Mouse (Mus musculus) testis, adult 2 months (tissue): ENCODE data around the gene Olfr480. TPM values are rescaled to one million over a fixed set of nuclear protein-coding genes. Genes with fewer than 3 reads are reported as not detected.

Source experiments
- H3K27ac ChIP-seq: fragments of 200-500 bp; 2 replicates; pipeline ENCODE4 v1.5.1; 2012; ENCODE audit warnings: low read depth, low read length; ENCODE audit not compliant: control insufficient read depth, insufficient read depth
- H3K27me3 ChIP-seq: fragments of 200-500 bp; 2 replicates; pipeline ENCODE4 v1.6.1; 2012; ENCODE audit warnings: mild to moderate bottlenecking, low read length, moderate library complexity; ENCODE audit not compliant: control insufficient read depth, insufficient read depth
- H3K36me3 ChIP-seq: fragments of 200-500 bp; 2 replicates; pipeline ENCODE4 v1.6.1; 2012; ENCODE audit warnings: mild to moderate bottlenecking, low read length; ENCODE audit not compliant: control insufficient read depth, insufficient read depth
- H3K4me1 ChIP-seq: fragments of 200-500 bp; 2 replicates; pipeline ENCODE4 v1.6.1; 2012; ENCODE audit warnings: low read length; ENCODE audit not compliant: control insufficient read depth, insufficient read depth
- H3K4me3 ChIP-seq: fragments of 200-500 bp; 2 replicates; pipeline ENCODE4 v1.5.1; 2012; ENCODE audit warnings: low read depth, mild to moderate bottlenecking, low read length, moderate library complexity, mixed read lengths; ENCODE audit not compliant: control insufficient read depth
- CTCF ChIP-seq: fragments of 200-500 bp; IDR thresholded peaks from 2 replicates; pipeline ENCODE4 v1.5.1; 2012; ENCODE audit warnings: low read depth, mild to moderate bottlenecking, inconsistent platforms, low read length, moderate library complexity; ENCODE audit not compliant: control insufficient read depth, insufficient read depth, insufficient replicate concordance
- POLR2A ChIP-seq: fragments of 200-500 bp; IDR thresholded peaks from 2 replicates; pipeline ENCODE4 v1.6.1; 2012; ENCODE audit warnings: low read depth, mild to moderate bottlenecking, inconsistent platforms, low read length, moderate library complexity; ENCODE audit not compliant: control insufficient read depth
- polyA plus RNA-seq: library from polyadenylated mRNA; depleted of rRNA; stranded (reverse); fragments of >200 nt; gene quantifications from 2 replicates; pipeline ENCODE4 v1.2.3, GENCODE M21; 2012; rRNA removed

Gene Olfr480
- not detected in 2 replicates for polyA plus RNA-seq

DNA sequence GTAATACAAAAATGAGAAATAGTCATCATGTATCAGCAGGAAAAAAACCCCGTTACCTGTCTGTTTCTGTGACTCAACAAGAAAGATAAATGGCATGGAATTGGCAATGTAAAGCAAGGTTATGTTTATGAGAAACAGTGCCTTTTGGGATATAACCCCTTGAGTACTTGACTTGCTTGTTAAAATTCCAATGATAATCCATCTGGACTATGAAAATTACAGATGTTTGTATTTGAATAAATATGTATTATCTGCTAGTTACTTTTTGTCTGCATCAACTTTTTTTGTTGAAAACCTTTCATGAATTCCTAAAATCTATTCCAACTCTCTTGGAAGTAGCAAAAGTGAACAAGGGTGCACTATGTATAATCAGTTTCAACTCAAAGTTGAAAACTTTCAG, at the start of gene Olfr480:
Gene Olfr480 (minus strand): TSS at position 101 of the 400 bp plus-strand sequence.
- TF ChIP-seq POLR2A: no peak
- TF ChIP-seq CTCF: no peak
- Histone ChIP-seq H3K27me3 (no peaks in the 10 kb centered on the region), H3K27ac (no peak within 1 kb of the TSS), H3K4me1 (no peaks in the 10 kb centered on the region), H3K36me3 (no peaks in the 10 kb centered on the region), H3K4me3 (no peak within 1 kb of the TSS)

DNA sequence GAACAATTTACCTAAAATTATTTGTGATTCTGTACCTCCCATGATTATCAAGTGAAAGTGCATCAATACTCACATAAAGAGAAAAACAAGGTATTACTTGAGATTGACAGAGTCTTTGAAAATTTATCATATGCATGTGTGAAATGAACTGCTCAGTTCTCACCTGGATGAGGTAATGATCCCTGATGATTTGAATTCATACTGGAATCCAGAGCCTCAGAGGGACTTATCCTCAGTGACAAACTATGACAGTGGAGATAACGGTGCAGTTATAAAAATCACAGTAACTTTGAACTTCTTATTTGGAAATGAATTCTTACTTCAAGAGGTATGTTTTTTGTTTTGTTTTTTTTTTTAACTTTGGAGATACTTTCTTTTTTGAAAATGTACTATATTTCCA, 33.4 kb upstream of the Olfr480 start, which contains the start of gene Olfr483:
Gene Olfr483 (plus strand): TSS at position 301 of the 400 bp plus-strand sequence.
- TF ChIP-seq CTCF (no peak), POLR2A (no peak)
- no peak within 1 kb of the TSS for H3K4me3 ChIP-seq
- no peaks in the 10 kb centered on the region for H3K27me3 ChIP-seq

DNA sequence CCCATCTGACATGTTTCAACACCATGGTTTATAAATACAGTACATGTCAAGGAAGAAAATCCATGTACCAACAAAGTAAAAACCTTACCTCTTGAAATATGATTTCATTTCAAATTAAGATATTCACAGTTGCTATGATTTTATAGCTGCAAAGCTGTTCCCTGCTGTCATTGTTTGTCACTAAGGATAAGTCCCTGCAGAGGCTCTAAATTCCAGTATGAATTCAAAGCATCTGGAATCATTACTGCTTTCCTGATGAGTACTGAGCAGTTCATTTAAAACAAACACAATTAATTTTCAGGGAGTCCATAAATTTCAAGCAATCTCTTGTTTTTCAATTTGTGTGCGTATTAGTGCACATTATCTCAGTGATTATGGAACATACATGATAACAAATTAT, 30.3 kb upstream of the Olfr480 start, which contains the start of gene Olfr482:
Gene Olfr482 (minus strand): TSS at position 101 of the 400 bp plus-strand sequence.
- TF ChIP-seq POLR2A (no peak), CTCF (no peak)

More for the DNA sequence above, 33.4 kb upstream of the Olfr480 start, which contains the start of gene Olfr483:
- Histone ChIP-seq H3K36me3 (no peaks in the 10 kb centered on the region), H3K4me1 (no peaks in the 10 kb centered on the region), H3K27ac (no peak within 1 kb of the TSS)

DNA sequence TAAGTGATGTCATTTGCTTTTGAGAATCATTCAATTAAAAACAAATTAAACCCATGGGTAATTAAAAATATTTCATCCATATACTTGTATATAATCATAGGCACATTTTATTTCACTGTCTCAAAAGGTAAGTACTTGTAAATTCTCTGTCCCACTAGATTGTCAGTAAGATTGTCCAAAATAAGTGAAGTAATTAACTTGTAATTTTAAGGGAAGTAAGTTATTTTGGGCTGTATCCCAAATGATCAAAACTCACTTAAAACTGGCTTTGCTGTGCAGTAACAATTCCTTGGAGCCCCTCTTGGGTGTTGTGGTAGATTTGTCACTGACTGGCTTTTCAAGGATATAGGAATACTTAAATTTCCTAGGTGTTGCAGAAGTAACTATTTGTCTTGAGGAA, 12.4 kb upstream of the Olfr480 start, which contains the start of gene Olfr481:
Gene Olfr481 (plus strand): TSS at position 301 of the 400 bp plus-strand sequence.
- no peak within 1 kb of the TSS for H3K27ac ChIP-seq
- H3K27me3 ChIP-seq: no peaks in the 10 kb centered on the region

More for the DNA sequence above, 30.3 kb upstream of the Olfr480 start, which contains the start of gene Olfr482:
- Histone ChIP-seq H3K4me3 (no peak within 1 kb of the TSS), H3K27ac (no peak within 1 kb of the TSS), H3K4me1 (no peaks in the 10 kb centered on the region), H3K27me3 (no peaks in the 10 kb centered on the region), H3K36me3 (no peaks in the 10 kb centered on the region)

DNA sequence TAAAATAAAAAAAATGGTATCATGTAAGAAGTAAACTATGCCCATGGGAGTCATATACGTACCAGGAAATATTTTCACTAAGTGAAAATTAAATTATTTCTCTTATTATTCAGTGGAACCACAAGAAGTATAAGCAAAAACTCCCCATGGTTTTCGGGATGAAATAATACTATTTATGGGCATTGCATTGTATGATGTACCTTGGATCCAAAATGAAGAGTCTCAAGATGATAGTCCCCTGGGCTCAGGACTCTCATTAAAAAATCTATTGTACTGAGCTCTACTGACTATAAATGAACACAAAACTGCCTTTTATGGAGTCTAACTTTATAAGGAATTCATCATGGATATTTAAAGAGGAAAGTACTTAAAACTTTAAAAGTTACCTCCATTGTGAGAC, 16.8 kb downstream of the Olfr480 start, which contains the start of gene Olfr479:
Gene Olfr479 (plus strand): TSS at position 301 of the 400 bp plus-strand sequence.
- TF ChIP-seq CTCF (no peak), POLR2A (no peak)
- Histone ChIP-seq H3K27ac (no peak within 1 kb of the TSS), H3K4me1 (no peaks in the 10 kb centered on the region), H3K36me3 (no peaks in the 10 kb centered on the region), H3K27me3 (no peaks in the 10 kb centered on the region), H3K4me3 (no peak within 1 kb of the TSS)

More for the DNA sequence above, 12.4 kb upstream of the Olfr480 start, which contains the start of gene Olfr481:
- H3K4me3 ChIP-seq: no peak within 1 kb of the TSS
- H3K4me1 ChIP-seq: no peaks in the 10 kb centered on the region
- no peaks in the 10 kb centered on the region for H3K36me3 ChIP-seq
- TF ChIP-seq POLR2A: no peak
- TF ChIP-seq CTCF: no peak

DNA sequence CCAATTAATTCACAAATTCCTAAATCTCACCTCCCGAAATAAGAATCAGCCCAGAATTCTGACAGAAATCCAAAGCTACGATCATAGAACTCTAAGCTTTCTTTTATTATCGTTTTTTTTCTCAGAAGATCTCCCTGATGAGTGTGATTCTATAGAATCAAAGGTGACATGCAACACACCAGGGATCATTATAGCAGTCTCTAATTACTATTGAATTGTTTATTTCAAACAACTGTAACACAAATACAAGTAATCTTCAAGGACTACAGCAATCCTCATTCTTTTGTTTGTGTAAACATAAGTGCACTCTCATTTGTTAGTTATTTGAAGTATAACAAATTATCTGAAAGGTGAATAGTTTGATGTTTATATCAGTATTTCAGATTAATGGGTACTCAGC, 33.3 kb downstream of the Olfr480 start, which contains the start of gene Olfr478:
Gene Olfr478 (minus strand): TSS at position 101 of the 400 bp plus-strand sequence.
- no peak within 1 kb of the TSS for H3K4me3 ChIP-seq
- TF ChIP-seq POLR2A: no peak
- TF ChIP-seq CTCF: no peak
- no peaks in the 10 kb centered on the region for H3K27me3 ChIP-seq

More for the DNA sequence above, 33.3 kb downstream of the Olfr480 start, which contains the start of gene Olfr478:
- no peak within 1 kb of the TSS for H3K27ac ChIP-seq
- H3K36me3 ChIP-seq: no peaks in the 10 kb centered on the region
- H3K4me1 ChIP-seq: no peaks in the 10 kb centered on the region

Other genes with a start within 250 kb of the Olfr480 start
- gene Olfr469, start 241.8 kb downstream of the Olfr480 start, polyA plus RNA-seq: not detected in 2 replicates
- gene Olfr470, start 219.9 kb downstream of the Olfr480 start, polyA plus RNA-seq: not detected in 2 replicates
- gene Olfr472, start 169.4 kb downstream of the Olfr480 start, polyA plus RNA-seq: 0.01 TPM in 1 of 2 replicates, not detected in the other
- not detected in 2 replicates for gene Olfr473, start 136.9 kb downstream of the Olfr480 start, polyA plus RNA-seq
- gene Olfr474, start 112.7 kb downstream of the Olfr480 start, polyA plus RNA-seq: not detected in 2 replicates
- not detected in 2 replicates for gene Olfr476, start 102.5 kb downstream of the Olfr480 start, polyA plus RNA-seq
- not detected in 2 replicates for gene Olfr477, start 80.7 kb downstream of the Olfr480 start, polyA plus RNA-seq
- not detected in 2 replicates for gene Olfr478, start 33.4 kb downstream of the Olfr480 start, polyA plus RNA-seq
- not detected in 2 replicates for gene Olfr479, start 16.7 kb downstream of the Olfr480 start, polyA plus RNA-seq
- not detected in 2 replicates for gene Olfr481, start 12.5 kb upstream of the Olfr480 start, polyA plus RNA-seq
- not detected in 2 replicates for gene Olfr482, start 30.2 kb upstream of the Olfr480 start, polyA plus RNA-seq
- not detected in 2 replicates for gene Olfr483, start 33.5 kb upstream of the Olfr480 start, polyA plus RNA-seq
- gene Olfr484, start 60.1 kb upstream of the Olfr480 start, polyA plus RNA-seq: not detected in 2 replicates
- not detected in 2 replicates for gene Olfr485, start 92.5 kb upstream of the Olfr480 start, polyA plus RNA-seq
- not detected in 2 replicates for gene Olfr486, start 105.4 kb upstream of the Olfr480 start, polyA plus RNA-seq
- not detected in 2 replicates for gene Olfr487, start 147.3 kb upstream of the Olfr480 start, polyA plus RNA-seq
- gene Olfr488, start 191.0 kb upstream of the Olfr480 start, polyA plus RNA-seq: not detected in 2 replicates
- gene Olfr490, start 221.6 kb upstream of the Olfr480 start, polyA plus RNA-seq: not detected in 2 replicates
- gene Olfr491, start 246.1 kb upstream of the Olfr480 start, polyA plus RNA-seq: not detected in 2 replicates